Mouse (Mus musculus) MEL (cell line): ENCODE measurements around the gene Ankub1. TPM values are rescaled to one million over a fixed set of nuclear protein-coding genes. Genes with fewer than 3 reads are reported as not detected.

ENCODE experiments used
- DNase-seq: peaks from one replicate; pipeline ENCODE4 v3.0.0; 2011; ENCODE audit warnings: low read depth, low spot score
- H3K27ac ChIP-seq: 2 replicates; pipeline ENCODE4 v1.5.1; 2012; ENCODE audit warnings: low read depth, mild to moderate bottlenecking, control low read depth, low read length, moderate library complexity; ENCODE audit not compliant: control insufficient read depth
- H3K27me3 ChIP-seq, 2 experiments: fragments of 150-350 bp in 1 of 2; sonication (generic) in 1 of 2; 2 replicates each; pipeline ENCODE4 v1.6.1; 2012; ENCODE audit warnings: low read length in 2 of 2, mild to moderate bottlenecking in 2 of 2, improper control_type of control experiment in 1 of 2, moderate library complexity in 1 of 2; ENCODE audit not compliant: insufficient read depth in 2 of 2, control insufficient read depth in 1 of 2
- H3K36me3 ChIP-seq, 2 experiments: 2 replicates each; pipeline ENCODE4 v1.6.1; 2012 to 2014; ENCODE audit warnings: low read length in 2 of 2, improper control_type of control experiment in 1 of 2, inconsistent platforms in 1 of 2, mild to moderate bottlenecking in 1 of 2; ENCODE audit not compliant: insufficient read depth in 2 of 2, control insufficient read depth in 1 of 2
- H3K4me1 ChIP-seq, 2 experiments: fragments of 150-350 bp in 1 of 2; sonication (generic) in 1 of 2; 2 replicates each; pipeline ENCODE4 v1.6.1; 2012; ENCODE audit warnings: low read length in 2 of 2, improper control_type of control experiment in 1 of 2, mild to moderate bottlenecking in 1 of 2; ENCODE audit not compliant: insufficient read depth in 2 of 2, control insufficient read depth in 1 of 2
- H3K4me3 ChIP-seq, 2 experiments: fragments of 150-350 bp in 1 of 2; sonication (generic) in 1 of 2; 2 replicates each; pipeline ENCODE4 v1.5.1; 2012; ENCODE audit warnings: low read depth in 2 of 2, low read length in 2 of 2, mild to moderate bottlenecking in 2 of 2, moderate library complexity in 2 of 2, control low read depth in 1 of 2, improper control_type of control experiment in 1 of 2; ENCODE audit not compliant: control insufficient read depth in 1 of 2, insufficient read depth in 1 of 2
- H3K79me2 ChIP-seq: 2 replicates; pipeline ENCODE4 v1.6.1; 2012; ENCODE audit warnings: mild to moderate bottlenecking, low read length, moderate library complexity; ENCODE audit not compliant: control insufficient read depth, poor library complexity, insufficient read depth
- H3K9ac ChIP-seq: 2 replicates; pipeline ENCODE4 v1.6.1; 2012; ENCODE audit warnings: low read depth, mild to moderate bottlenecking, control low read depth, low read length, moderate library complexity; ENCODE audit not compliant: control insufficient read depth, poor library complexity, severe bottlenecking
- H3K9me3 ChIP-seq: fragments of 150-350 bp; sonication (generic); replicated peaks from 2 replicates; pipeline ENCODE4 v1.6.1; 2012; ENCODE audit warnings: mild to moderate bottlenecking, low read length, improper control_type of control experiment, moderate library complexity; ENCODE audit not compliant: insufficient read depth
- BHLHE40 ChIP-seq: IDR thresholded peaks from 2 replicates; pipeline ENCODE4 v1.6.1; 2012; ENCODE audit warnings: low read depth, mild to moderate bottlenecking, inconsistent platforms, low read length, improper control_type of control experiment, borderline replicate concordance
- CTCF ChIP-seq, 3 experiments: IDR thresholded peaks in 2 of 3; conservative IDR thresholded peaks in 1 of 3; 2 replicates each; pipeline ENCODE4 v1.5.1; 2011 to 2012; ENCODE audit warnings: low read length in 3 of 3, low read depth in 2 of 3, mild to moderate bottlenecking in 2 of 3, improper control_type of control experiment in 1 of 3, inconsistent platforms in 1 of 3, mixed read lengths in 1 of 3, moderate library complexity in 1 of 3; ENCODE audit not compliant: control insufficient read depth in 1 of 3, insufficient read depth in 1 of 3, poor library complexity in 1 of 3, severe bottlenecking in 1 of 3
- E2F4 ChIP-seq: IDR thresholded peaks from 2 replicates; pipeline ENCODE4 v1.6.1; 2011; ENCODE audit warnings: low read depth, low read length, improper control_type of control experiment, borderline replicate concordance
- ELF1 ChIP-seq: IDR thresholded peaks from 2 replicates; pipeline ENCODE4 v1.6.1; 2014; ENCODE audit warnings: low read depth, mild to moderate bottlenecking, inconsistent platforms, low read length, improper control_type of control experiment, moderate library complexity
- ETS1 ChIP-seq: IDR thresholded peaks from 2 replicates; pipeline ENCODE4 v1.6.1; 2012; ENCODE audit warnings: low read depth, mild to moderate bottlenecking, inconsistent platforms, low read length, improper control_type of control experiment, moderate library complexity
- GATA1 ChIP-seq: IDR thresholded peaks from 2 replicates; pipeline ENCODE4 v1.6.1; 2011; ENCODE audit warnings: low read depth, low read length, improper control_type of control experiment
- HCFC1 ChIP-seq: IDR thresholded peaks from 2 replicates; pipeline ENCODE4 v1.6.1; 2012; ENCODE audit warnings: low read depth, mild to moderate bottlenecking, inconsistent platforms, low read length, improper control_type of control experiment, moderate library complexity
- MAFK ChIP-seq: IDR thresholded peaks from 2 replicates; pipeline ENCODE4 v1.6.1; 2011; ENCODE audit warnings: low read depth, mild to moderate bottlenecking, low read length, improper control_type of control experiment, borderline replicate concordance
- MAX ChIP-seq: IDR thresholded peaks from 2 replicates; pipeline ENCODE4 v1.6.1; 2011; ENCODE audit warnings: low read length, improper control_type of control experiment
- MAZ ChIP-seq: IDR thresholded peaks from 2 replicates; pipeline ENCODE4 v1.6.1; 2012; ENCODE audit warnings: low read depth, mild to moderate bottlenecking, inconsistent platforms, low read length, improper control_type of control experiment
- MEF2A ChIP-seq: IDR thresholded peaks from 2 replicates; pipeline ENCODE4 v1.6.1; 2014; ENCODE audit warnings: low read depth, mild to moderate bottlenecking, inconsistent platforms, low read length, improper control_type of control experiment; ENCODE audit not compliant: poor library complexity, insufficient replicate concordance, severe bottlenecking; ENCODE audit errors: extremely low read depth
- MYC ChIP-seq: IDR thresholded peaks from 2 replicates; pipeline ENCODE4 v1.6.1; 2011; ENCODE audit warnings: low read depth, mild to moderate bottlenecking, low read length, improper control_type of control experiment, moderate library complexity
- NRF1 ChIP-seq: IDR thresholded peaks from 2 replicates; pipeline ENCODE4 v1.6.1; 2014; ENCODE audit warnings: low read depth, mild to moderate bottlenecking, inconsistent platforms, low read length, improper control_type of control experiment, moderate library complexity; ENCODE audit not compliant: poor library complexity, insufficient read depth, severe bottlenecking
- RCOR1 ChIP-seq: IDR thresholded peaks from 2 replicates; pipeline ENCODE4 v1.6.1; 2012; ENCODE audit warnings: low read depth, mild to moderate bottlenecking, inconsistent platforms, low read length, improper control_type of control experiment
- TBP ChIP-seq: IDR thresholded peaks from 2 replicates; pipeline ENCODE4 v1.8.0; 2011; ENCODE audit warnings: low read depth, low read length, improper control_type of control experiment
- TCF12 ChIP-seq: IDR thresholded peaks from 2 replicates; pipeline ENCODE4 v1.6.1; 2014; ENCODE audit warnings: low read depth, mild to moderate bottlenecking, inconsistent platforms, low read length, improper control_type of control experiment, moderate library complexity
- UBTF ChIP-seq: IDR thresholded peaks from 2 replicates; pipeline ENCODE4 v1.6.1; 2012; ENCODE audit warnings: low read depth, mild to moderate bottlenecking, inconsistent platforms, low read length, improper control_type of control experiment, moderate library complexity, borderline replicate concordance; ENCODE audit not compliant: insufficient read depth
- USF1 ChIP-seq: IDR thresholded peaks from 2 replicates; pipeline ENCODE4 v1.6.1; 2014; ENCODE audit warnings: low read depth, mild to moderate bottlenecking, inconsistent platforms, low read length, improper control_type of control experiment, moderate library complexity
- ZKSCAN1 ChIP-seq: IDR thresholded peaks from 2 replicates; pipeline ENCODE4 v1.6.1; 2012; ENCODE audit warnings: low read depth, mild to moderate bottlenecking, inconsistent platforms, low read length, improper control_type of control experiment, moderate library complexity
- ZNF384 ChIP-seq: IDR thresholded peaks from 2 replicates; pipeline ENCODE4 v1.6.1; 2012; ENCODE audit warnings: low read depth, mild to moderate bottlenecking, inconsistent platforms, low read length, improper control_type of control experiment
- polyA plus RNA-seq, 2 experiments: library from polyadenylated mRNA; stranded (reverse) in 1 of 2; unstranded in 1 of 2; fragments of >175 nt in 1 of 2; fragments of >200 nt in 1 of 2; gene quantifications; 2 replicates each; pipeline versions ENCODE4 v1.2.1 to v1.2.4; 2012; ENCODE audit warnings: low replicate concordance in 2 of 2, low read depth in 1 of 2; ENCODE audit not compliant: insufficient read length in 2 of 2, insufficient read depth in 1 of 2, missing spikeins in 1 of 2
- total RNA-seq: library from RNA; depleted of rRNA; stranded (reverse); fragments of 300-350 nt; gene quantifications from 2 replicates; pipeline ENCODE4 v1.2.3, GENCODE M21; 2012

Gene Ankub1
- total and polyA plus RNA-seq, 3 experiments: not detected

DNA sequence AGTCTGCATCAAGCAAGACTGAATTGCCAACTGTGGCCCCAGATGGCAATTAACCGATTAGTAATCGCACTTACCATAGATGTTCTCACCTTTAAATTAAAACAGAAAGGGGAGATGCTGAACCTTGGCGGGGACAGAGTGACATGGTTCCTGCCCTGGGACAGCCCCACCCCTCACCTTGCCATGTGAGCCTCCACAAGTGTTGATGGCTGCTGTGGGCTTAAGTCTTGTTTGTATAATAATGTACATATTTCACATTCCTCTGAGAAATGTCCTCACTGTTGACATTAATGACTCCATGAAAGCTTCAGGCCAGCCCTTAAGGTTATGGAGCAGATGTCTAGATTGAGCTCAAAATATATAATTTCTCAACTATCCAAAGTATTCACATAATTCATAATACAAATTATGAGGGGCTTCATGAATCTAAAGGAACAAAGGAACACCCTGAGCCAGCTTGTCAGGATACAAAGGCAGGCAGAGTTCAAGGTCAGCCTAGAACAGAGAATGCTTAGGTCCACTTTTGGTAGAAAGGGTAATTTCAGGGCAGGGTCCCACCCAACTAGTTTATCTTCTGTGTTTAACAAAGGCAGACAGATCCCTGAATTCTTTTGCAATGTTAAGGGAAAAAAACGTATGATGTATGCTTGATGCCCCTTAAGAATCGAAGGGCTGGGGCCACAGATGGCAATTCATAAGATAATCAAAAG lies 39.8 kb upstream of the Ankub1 start (continued):
- TF ChIP-seq TCF12: no peak
- no peak for TF ChIP-seq BHLHE40

- H3K27ac ChIP-seq: no peak overlapping the region
- H3K9ac ChIP-seq: no peak overlapping the region
- no peaks in the 10 kb centered on the region for H3K9me3 ChIP-seq
- H3K4me3 ChIP-seq: no peak overlapping the region
- DNase-seq: no peak
- H3K27me3 ChIP-seq: peaks cover 0 to 3% of the 10 kb centered on the region in 2 experiments; a peak in 2 of 4 replicates
- H3K4me1 ChIP-seq: no peaks in the 10 kb centered on the region
- no peak for TF ChIP-seq E2F4
- TF ChIP-seq MYC: no peak
- TF ChIP-seq CTCF (IDR thresholded peaks at IDR 0.05 in 2 of 3, conservative IDR thresholded peaks at IDR 0.05 in 1 of 3; ENCODE audit: control insufficient read depth in 1 of 3, insufficient read depth in 1 of 3, low read depth in 2 of 3, low read length in 3 of 3, poor library complexity in 1 of 3, severe bottlenecking in 1 of 3): no peak
- no peak for TF ChIP-seq MAX
- TF ChIP-seq BHLHE40: no peak
- TF ChIP-seq NRF1: no peak
- no peak for TF ChIP-seq ZKSCAN1
- no peak for TF ChIP-seq ZNF384
- no peak for TF ChIP-seq ETS1
- no peak for TF ChIP-seq MAZ
- TF ChIP-seq ELF1: no peak
- TF ChIP-seq UBTF: no peak
- no peak for TF ChIP-seq MEF2A
- TF ChIP-seq MAFK: no peak
- no peak for TF ChIP-seq TCF12
- no peak for TF ChIP-seq HCFC1
- TF ChIP-seq RCOR1: no peak
- TF ChIP-seq TBP: no peak
- TF ChIP-seq USF1: no peak
- no peak for TF ChIP-seq GATA1
- TF ChIP-seq, all 39 proteins: peak for 0
- H3K36me3 ChIP-seq: no peaks in the 10 kb centered on the region
- no peaks in the 10 kb centered on the region for H3K79me2 ChIP-seq
Measured at GRCm38 (mm10) chr3:57714151-57714550, 21.6 kb upstream of the Ankub1 start.
